Mouse (Mus musculus) spleen, adult 2 months (tissue): ENCODE measurements around the gene Tlk1.

Source experiments
- CTCF ChIP-seq: fragments of 200-500 bp; IDR thresholded peaks from 2 replicates; pipeline ENCODE4 v1.5.1; 2011; ENCODE audit warnings: mild to moderate bottlenecking, inconsistent platforms; ENCODE audit not compliant: insufficient read depth, insufficient read length, insufficient replicate concordance; ENCODE audit errors: extremely low read depth
- POLR2A ChIP-seq: fragments of 200-500 bp; IDR thresholded peaks from 2 replicates; pipeline ENCODE4 v1.6.1; 2011; ENCODE audit warnings: low read depth, low read length, inconsistent platforms

DNA sequence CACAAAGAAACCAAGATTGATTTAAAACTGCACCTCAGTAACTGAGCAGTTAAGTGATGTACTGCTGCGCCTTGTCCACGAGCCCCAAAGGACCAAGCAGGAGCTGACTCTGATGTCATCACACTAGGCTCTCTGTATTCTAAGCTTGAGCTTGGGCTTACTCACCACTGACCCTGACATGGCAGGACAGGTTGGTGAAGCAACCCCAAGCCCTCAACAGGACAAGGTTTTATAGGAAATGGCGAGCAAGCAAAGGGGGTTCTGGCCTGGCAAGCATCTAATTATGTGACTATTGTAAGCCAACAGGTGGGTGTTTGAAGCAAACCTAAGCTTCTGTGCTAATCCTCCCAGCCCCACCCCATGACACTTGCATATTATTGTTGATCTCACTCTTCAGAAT lies 124.7 kb downstream of the Tlk1 start:
- no peak for TF ChIP-seq CTCF
- no peak for TF ChIP-seq POLR2A
